Mouse (Mus musculus): ENCODE results near the gene Hist1h2an. TPM values are rescaled to one million over a fixed set of nuclear protein-coding genes. Genes with fewer than 3 reads are reported as not detected.

Hist1h2an gene
- polyA plus RNA-seq (2015; fragmentation: Illumina TruSeq; extraction: RNeasy Lipid Tissue Mini Kit (QIAGEN cat#74804); ENCODE audit: insufficient read depth, low replicate concordance): not detected

GRCm38 (mm10) chr13:21786899-21787629 lies at the start of gene Hist1h2an, which contains the start of gene Hist1h2bp:
Hist1h2an (minus strand) TSS chr13:21787218.
Hist1h2bp (plus strand) TSS chr13:21787461.

GRCm38 (mm10) chr13:21833461-21833860 lies 46.4 kb upstream of the Hist1h2an start, which contains the start of the genes Hist1h2ap and Hist1h2br:
Hist1h2ap (minus strand) TSS chr13:21833507.
Hist1h2br (plus strand) TSS chr13:21833743.

GRCm38 (mm10) chr13:21831418-21832394 lies 44.7 kb upstream of the Hist1h2an start, which contains the start of gene Hist1h4n:
Hist1h4n (minus strand) TSS chr13:21832196.

GRCm38 (mm10) chr13:21811539-21811938 lies 24.5 kb upstream of the Hist1h2an start, which contains the start of gene Hist1h4m:
Hist1h4m (plus strand) TSS chr13:21811746.

GRCm38 (mm10) chr13:21810073-21810472 lies 23.1 kb upstream of the Hist1h2an start, which contains the start of the genes Hist1h2bq and Hist1h2ao:
Hist1h2bq (minus strand) TSS chr13:21810197.
Hist1h2ao (plus strand) TSS chr13:21810465.

GRCm38 (mm10) chr13:21783255-21783617 lies 3.8 kb downstream of the Hist1h2an start, which contains the start of gene Hist1h3i:
Hist1h3i (minus strand) TSS chr13:21783370.

GRCm38 (mm10) chr13:21779767-21780731 lies 7.0 kb downstream of the Hist1h2an start, which contains the start of gene Hist1h1b:
Hist1h1b (minus strand) TSS chr13:21780625.

GRCm38 (mm10) chr13:21753524-21754285 lies 33.3 kb downstream of the Hist1h2an start, which contains the start of the genes Hist1h2ak and Hist1h2bn:
Hist1h2ak (minus strand) TSS chr13:21753827.
Hist1h2bn (plus strand) TSS chr13:21754123.

GRCm38 (mm10) chr13:21750159-21751017 lies 36.6 kb downstream of the Hist1h2an start, which contains the start of gene Hist1h4k:
Hist1h4k (minus strand) TSS chr13:21750505.

Other genes starting within 250 kb of the Hist1h2an start
- gene Olfr1366, start 244.4 kb downstream of the Hist1h2an start, polyA plus RNA-seq (2015; fragmentation: Illumina TruSeq; extraction: RNeasy Lipid Tissue Mini Kit (QIAGEN cat#74804); ENCODE audit: insufficient read depth, low replicate concordance): not detected
- not detected for gene Olfr1535, start 227.3 kb downstream of the Hist1h2an start, polyA plus RNA-seq (2015; fragmentation: Illumina TruSeq; extraction: RNeasy Lipid Tissue Mini Kit (QIAGEN cat#74804); ENCODE audit: insufficient read depth, low replicate concordance)
- gene Olfr1364, start 205.5 kb downstream of the Hist1h2an start, polyA plus RNA-seq (2015; fragmentation: Illumina TruSeq; extraction: RNeasy Lipid Tissue Mini Kit (QIAGEN cat#74804); ENCODE audit: insufficient read depth, low replicate concordance): not detected
- gene Olfr1362, start 173.2 kb downstream of the Hist1h2an start, polyA plus RNA-seq (2015; fragmentation: Illumina TruSeq; extraction: RNeasy Lipid Tissue Mini Kit (QIAGEN cat#74804); ENCODE audit: insufficient read depth, low replicate concordance): not detected
- not detected for gene Olfr11, start 144.7 kb downstream of the Hist1h2an start, polyA plus RNA-seq (2015; fragmentation: Illumina TruSeq; extraction: RNeasy Lipid Tissue Mini Kit (QIAGEN cat#74804); ENCODE audit: insufficient read depth, low replicate concordance)
- not detected for gene Olfr1361, start 123.8 kb downstream of the Hist1h2an start, polyA plus RNA-seq (2015; fragmentation: Illumina TruSeq; extraction: RNeasy Lipid Tissue Mini Kit (QIAGEN cat#74804); ENCODE audit: insufficient read depth, low replicate concordance)
- gene Olfr1360, start 109.8 kb downstream of the Hist1h2an start, polyA plus RNA-seq (2015; fragmentation: Illumina TruSeq; extraction: RNeasy Lipid Tissue Mini Kit (QIAGEN cat#74804); ENCODE audit: insufficient read depth, low replicate concordance): not detected
- not detected for gene Olfr1359, start 89.1 kb downstream of the Hist1h2an start, polyA plus RNA-seq (2015; fragmentation: Illumina TruSeq; extraction: RNeasy Lipid Tissue Mini Kit (QIAGEN cat#74804); ENCODE audit: insufficient read depth, low replicate concordance)
- gene Hist1h2bl, start 71.1 kb downstream of the Hist1h2an start, polyA plus RNA-seq (2015; fragmentation: Illumina TruSeq; extraction: RNeasy Lipid Tissue Mini Kit (QIAGEN cat#74804); ENCODE audit: insufficient read depth, low replicate concordance): not detected
- not detected for gene Hist1h2ai, start 70.8 kb downstream of the Hist1h2an start, polyA plus RNA-seq (2015; fragmentation: Illumina TruSeq; extraction: RNeasy Lipid Tissue Mini Kit (QIAGEN cat#74804); ENCODE audit: insufficient read depth, low replicate concordance)
- not detected for gene Hist1h3h, start 69.6 kb downstream of the Hist1h2an start, polyA plus RNA-seq (2015; fragmentation: Illumina TruSeq; extraction: RNeasy Lipid Tissue Mini Kit (QIAGEN cat#74804); ENCODE audit: insufficient read depth, low replicate concordance)
- gene Hist1h2bm, start 65.2 kb downstream of the Hist1h2an start, polyA plus RNA-seq (2015; fragmentation: Illumina TruSeq; extraction: RNeasy Lipid Tissue Mini Kit (QIAGEN cat#74804); ENCODE audit: insufficient read depth, low replicate concordance): not detected
- not detected for gene Hist1h4j, start 52.2 kb downstream of the Hist1h2an start, polyA plus RNA-seq (2015; fragmentation: Illumina TruSeq; extraction: RNeasy Lipid Tissue Mini Kit (QIAGEN cat#74804); ENCODE audit: insufficient read depth, low replicate concordance)
- gene Hist1h4k, start 36.7 kb downstream of the Hist1h2an start, polyA plus RNA-seq (2015; fragmentation: Illumina TruSeq; extraction: RNeasy Lipid Tissue Mini Kit (QIAGEN cat#74804); ENCODE audit: insufficient read depth, low replicate concordance): not detected
- gene Hist1h2ak, start 33.4 kb downstream of the Hist1h2an start, polyA plus RNA-seq (2015; fragmentation: Illumina TruSeq; extraction: RNeasy Lipid Tissue Mini Kit (QIAGEN cat#74804); ENCODE audit: insufficient read depth, low replicate concordance): not detected
- gene Hist1h2bn, start 33.1 kb downstream of the Hist1h2an start, polyA plus RNA-seq (2015; fragmentation: Illumina TruSeq; extraction: RNeasy Lipid Tissue Mini Kit (QIAGEN cat#74804); ENCODE audit: insufficient read depth, low replicate concordance): not detected
- not detected for gene Hist1h1b, start 6.6 kb downstream of the Hist1h2an start, polyA plus RNA-seq (2015; fragmentation: Illumina TruSeq; extraction: RNeasy Lipid Tissue Mini Kit (QIAGEN cat#74804); ENCODE audit: insufficient read depth, low replicate concordance)
- gene Hist1h3i, start 3.8 kb downstream of the Hist1h2an start, polyA plus RNA-seq (2015; fragmentation: Illumina TruSeq; extraction: RNeasy Lipid Tissue Mini Kit (QIAGEN cat#74804); ENCODE audit: insufficient read depth, low replicate concordance): not detected
- gene Hist1h2bp, start 243 bp upstream of the Hist1h2an start, polyA plus RNA-seq (2015; fragmentation: Illumina TruSeq; extraction: RNeasy Lipid Tissue Mini Kit (QIAGEN cat#74804); ENCODE audit: insufficient read depth, low replicate concordance): not detected
- gene Hist1h2bq, start 23.0 kb upstream of the Hist1h2an start, polyA plus RNA-seq (2015; fragmentation: Illumina TruSeq; extraction: RNeasy Lipid Tissue Mini Kit (QIAGEN cat#74804); ENCODE audit: insufficient read depth, low replicate concordance): 1.1 TPM
- not detected for gene Hist1h2ao, start 23.2 kb upstream of the Hist1h2an start, polyA plus RNA-seq (2015; fragmentation: Illumina TruSeq; extraction: RNeasy Lipid Tissue Mini Kit (QIAGEN cat#74804); ENCODE audit: insufficient read depth, low replicate concordance)
- not detected for gene Hist1h4m, start 24.5 kb upstream of the Hist1h2an start, polyA plus RNA-seq (2015; fragmentation: Illumina TruSeq; extraction: RNeasy Lipid Tissue Mini Kit (QIAGEN cat#74804); ENCODE audit: insufficient read depth, low replicate concordance)
- gene Hist1h4n, start 45.0 kb upstream of the Hist1h2an start, polyA plus RNA-seq (2015; fragmentation: Illumina TruSeq; extraction: RNeasy Lipid Tissue Mini Kit (QIAGEN cat#74804); ENCODE audit: insufficient read depth, low replicate concordance): not detected
- gene Hist1h2ap, start 46.3 kb upstream of the Hist1h2an start, polyA plus RNA-seq (2015; fragmentation: Illumina TruSeq; extraction: RNeasy Lipid Tissue Mini Kit (QIAGEN cat#74804); ENCODE audit: insufficient read depth, low replicate concordance): not detected
- 0.81 TPM for gene Hist1h2br, start 46.5 kb upstream of the Hist1h2an start, polyA plus RNA-seq (2015; fragmentation: Illumina TruSeq; extraction: RNeasy Lipid Tissue Mini Kit (QIAGEN cat#74804); ENCODE audit: insufficient read depth, low replicate concordance)
- 1.2 TPM for gene Zfp184, start 157.9 kb upstream of the Hist1h2an start, polyA plus RNA-seq (2015; fragmentation: Illumina TruSeq; extraction: RNeasy Lipid Tissue Mini Kit (QIAGEN cat#74804); ENCODE audit: insufficient read depth, low replicate concordance)
- gene Pom121l2, start 194.0 kb upstream of the Hist1h2an start, polyA plus RNA-seq (2015; fragmentation: Illumina TruSeq; extraction: RNeasy Lipid Tissue Mini Kit (QIAGEN cat#74804); ENCODE audit: insufficient read depth, low replicate concordance): not detected
- 1.6 TPM for gene Prss16, start 222.5 kb upstream of the Hist1h2an start, polyA plus RNA-seq (2015; fragmentation: Illumina TruSeq; extraction: RNeasy Lipid Tissue Mini Kit (QIAGEN cat#74804); ENCODE audit: insufficient read depth, low replicate concordance)
- not detected for gene Hist1h2ah, start 248.3 kb upstream of the Hist1h2an start, polyA plus RNA-seq (2015; fragmentation: Illumina TruSeq; extraction: RNeasy Lipid Tissue Mini Kit (QIAGEN cat#74804); ENCODE audit: insufficient read depth, low replicate concordance)
- not detected for gene Hist1h2bk, start 248.7 kb upstream of the Hist1h2an start, polyA plus RNA-seq (2015; fragmentation: Illumina TruSeq; extraction: RNeasy Lipid Tissue Mini Kit (QIAGEN cat#74804); ENCODE audit: insufficient read depth, low replicate concordance)

Measured in spleen, adult 10 weeks (tissue).